Mouse (Mus musculus) small intestine, adult 2 months (tissue): ENCODE results near the gene Mmp14. TPM values are rescaled to one million over a fixed set of nuclear protein-coding genes. Genes with fewer than 3 reads are reported as not detected.

Source experiments
- H3K27ac ChIP-seq: fragments of 200-500 bp; 2 replicates; pipeline ENCODE4 v1.5.1; 2012; ENCODE audit warnings: low read depth, low read length, control low read depth, inconsistent platforms; ENCODE audit not compliant: insufficient read depth
- H3K27me3 ChIP-seq: fragments of 200-500 bp; 2 replicates; pipeline ENCODE4 v1.6.1; 2012; ENCODE audit warnings: mild to moderate bottlenecking, moderate library complexity, low read length, inconsistent platforms; ENCODE audit not compliant: control insufficient read depth, insufficient read depth
- H3K36me3 ChIP-seq: fragments of 200-500 bp; 2 replicates; pipeline ENCODE4 v1.6.1; 2012; ENCODE audit warnings: mild to moderate bottlenecking, low read length, control low read depth, inconsistent platforms; ENCODE audit not compliant: control insufficient read depth, insufficient read depth
- H3K4me1 ChIP-seq: fragments of 200-500 bp; 2 replicates; pipeline ENCODE4 v1.6.1; 2012; ENCODE audit warnings: low read length, inconsistent platforms, mixed read lengths; ENCODE audit not compliant: control insufficient read depth, insufficient read depth, insufficient read length
- H3K4me3 ChIP-seq: fragments of 200-500 bp; 2 replicates; pipeline ENCODE4 v1.5.1; 2012; ENCODE audit warnings: low read depth, mild to moderate bottlenecking, control low read depth, inconsistent platforms, low read length, moderate library complexity
- CTCF ChIP-seq: fragments of 200-500 bp; IDR thresholded peaks from 2 replicates; pipeline ENCODE4 v1.5.1; 2012; ENCODE audit warnings: low read depth, mild to moderate bottlenecking, control low read depth, inconsistent platforms, low read length, moderate library complexity, mixed read lengths; ENCODE audit not compliant: insufficient replicate concordance, insufficient read length; ENCODE audit errors: extremely low read depth
- POLR2A ChIP-seq: fragments of 200-500 bp; IDR thresholded peaks from 2 replicates; pipeline ENCODE4 v1.6.1; 2012; ENCODE audit warnings: low read depth, mild to moderate bottlenecking, control low read depth, inconsistent platforms, low read length, moderate library complexity
- WGBS: fragments of 180-500 bp; shearing (Covaris S2); methylation state at CpG from one replicate; pipeline ENCODE4 v1.1.7; 2018; 5-methylcytosine and 5-hydroxymethylcytosine counted together
- polyA plus RNA-seq: library from polyadenylated mRNA; depleted of rRNA; stranded (reverse); fragments of >200 nt; gene quantifications from 2 replicates; pipeline ENCODE4 v1.2.3, GENCODE M21; 2012

The Mmp14 gene
- polyA plus RNA-seq, 1 experiment: 66.0 TPM

- no peak overlapping the region for H3K27ac ChIP-seq
- peaks cover 25% of the 10 kb centered on the region for H3K36me3 ChIP-seq
- peaks cover 22% of the 10 kb centered on the region for H3K4me1 ChIP-seq
- 59% methylated on average over 6 of the region's 6 CpGs for WGBS
- no peak overlapping the region for H3K4me3 ChIP-seq
- H3K27me3 ChIP-seq: no peaks in the 10 kb centered on the region
- TF ChIP-seq CTCF: no peak
- TF ChIP-seq POLR2A: no peak
Observed at GRCm38 (mm10) chr14:54390843-54391242, 40.6 kb upstream of the Mmp14 start.

- H3K4me3 ChIP-seq: no peak overlapping the region
- peaks cover 9% of the 10 kb centered on the region; the same call in 1 of the 2 replicates for H3K4me1 ChIP-seq
- TF ChIP-seq CTCF (no peak), POLR2A (no peak)
- H3K36me3 ChIP-seq: peaks cover 42% of the 10 kb centered on the region
- no peaks in the 10 kb centered on the region for H3K27me3 ChIP-seq
- WGBS: 69% methylated on average over 3 of the region's 3 CpGs
- H3K27ac ChIP-seq: no peak overlapping the region
Observed at GRCm38 (mm10) chr14:54393794-54394193, 37.6 kb upstream of the Mmp14 start.

GRCm38 (mm10) chr14:54394309-54394708 lies 37.1 kb upstream of the Mmp14 start:
- Histone ChIP-seq H3K27me3 (no peaks in the 10 kb centered on the region), H3K4me3 (no peak overlapping the region), H3K4me1 (peaks cover 9% of the 10 kb centered on the region; the same call in 1 of the 2 replicates), H3K36me3 (peaks cover 40% of the 10 kb centered on the region), H3K27ac (no peak overlapping the region)
- TF ChIP-seq POLR2A: no peak

GRCm38 (mm10) chr14:54396685-54397084 lies 34.7 kb upstream of the Mmp14 start:
- Histone ChIP-seq H3K4me1 (peaks cover 12% of the 10 kb centered on the region; the same call in 1 of the 2 replicates), H3K36me3 (peaks cover 38% of the 10 kb centered on the region), H3K27me3 (no peaks in the 10 kb centered on the region), H3K4me3 (no peak overlapping the region), H3K27ac (no peak overlapping the region)
- TF ChIP-seq POLR2A (no peak), CTCF (no peak)
- 49% methylated on average over 7 of the region's 7 CpGs for WGBS

GRCm38 (mm10) chr14:54397872-54398527 lies 33.4 kb upstream of the Mmp14 start:
- 87% methylated on average over 7 of the region's 7 CpGs for WGBS
- H3K4me1 ChIP-seq: peaks cover 11% of the 10 kb centered on the region; the same call in 1 of the 2 replicates
- peaks cover 33% of the 10 kb centered on the region for H3K36me3 ChIP-seq
- H3K4me3 ChIP-seq: no peak overlapping the region
- TF ChIP-seq CTCF (no peak), POLR2A (no peak)
- no peaks in the 10 kb centered on the region for H3K27me3 ChIP-seq
- H3K27ac ChIP-seq: no peak overlapping the region

- Histone ChIP-seq H3K27me3 (no peaks in the 10 kb centered on the region), H3K4me1 (peaks cover 14% of the 10 kb centered on the region; the same call in 1 of the 2 replicates), H3K27ac (no peak overlapping the region), H3K4me3 (no peak overlapping the region), H3K36me3 (peaks cover 37% of the 10 kb centered on the region)
- 76% methylated on average over 7 of the region's 7 CpGs for WGBS
- no peak for TF ChIP-seq CTCF
- TF ChIP-seq POLR2A: no peak
Observed at GRCm38 (mm10) chr14:54398528-54398916, 32.9 kb upstream of the Mmp14 start.

- Histone ChIP-seq H3K27ac (peak overlapping the region; percentile 44; the same call in 1 of the 2 replicates), H3K4me1 (peaks cover 14% of the 10 kb centered on the region; the same call in 1 of the 2 replicates), H3K27me3 (no peaks in the 10 kb centered on the region), H3K36me3 (peaks cover 37% of the 10 kb centered on the region), H3K4me3 (no peak overlapping the region)
- WGBS: 33% methylated on average over 8 of the region's 8 CpGs
- no peak for TF ChIP-seq CTCF
- no peak for TF ChIP-seq POLR2A
Observed at GRCm38 (mm10) chr14:54398921-54399382, 32.5 kb upstream of the Mmp14 start.
